Mouse (Mus musculus): Measurements from ENCODE around the gene Tor1aip2. TPM values are rescaled to one million over a fixed set of nuclear protein-coding genes. Genes with fewer than 3 reads are reported as not detected.
"Not testable (repeated sequence)": the region's sequence is repeated elsewhere in the genome, so short reads cannot be mapped to it uniquely, and the experiment has no call there.

The Tor1aip2 gene
- polyA plus RNA-seq, 1 experiment: 54.6 TPM

DNA sequence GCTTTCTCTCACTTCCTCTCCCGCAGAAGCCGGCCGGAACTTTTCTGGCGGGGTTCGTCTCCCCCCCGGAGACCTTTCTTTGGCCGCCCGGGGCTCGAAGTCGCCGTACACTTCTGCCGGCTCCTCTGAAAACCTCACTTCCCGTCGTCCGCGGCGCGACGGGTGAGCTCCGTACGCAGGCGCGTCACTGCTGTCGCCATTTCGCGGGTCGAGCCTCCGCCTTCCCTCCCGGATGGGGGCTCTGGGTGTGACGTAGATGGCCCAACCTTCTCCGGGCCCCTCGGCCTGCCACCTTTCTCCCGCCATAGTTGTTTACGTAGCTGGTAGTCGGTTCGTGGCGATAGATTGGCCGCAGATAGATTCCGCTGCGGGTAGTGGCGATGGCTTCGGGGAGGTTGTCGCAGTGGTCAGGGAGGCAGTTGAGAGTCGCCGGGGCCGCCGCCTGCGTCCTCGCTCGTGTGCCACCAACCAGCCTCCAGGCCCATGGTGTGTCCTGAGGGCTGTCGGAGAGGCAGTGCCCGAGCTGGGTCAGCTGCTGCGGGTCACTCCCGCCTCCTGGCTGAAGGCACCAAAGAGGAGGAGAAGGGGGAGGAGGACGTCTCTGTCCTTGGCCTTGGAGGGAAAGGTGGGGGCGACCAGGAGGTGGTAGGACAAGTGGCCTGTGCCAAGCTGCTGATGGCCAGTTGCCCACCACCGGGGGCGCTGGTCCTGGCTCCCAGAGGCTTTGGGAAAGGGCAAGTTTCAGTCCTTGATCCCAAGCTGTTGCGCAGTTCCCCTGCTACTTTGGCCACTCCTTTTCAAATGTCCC, 931 bp downstream of the Tor1aip2 start, which contains the start of gene Tor1aip1:
Gene Tor1aip1, minus strand, starts transcription at position 551 of the 808 bp plus-strand sequence.
- TF ChIP-seq TCF12 (IDR thresholded peaks at IDR 0.05; ENCODE audit: insufficient read depth, poor library complexity, severe bottlenecking) (no peak), CEBPB (IDR thresholded peaks at IDR 0.05; ENCODE audit: insufficient read depth, poor library complexity, severe bottlenecking) (peak; percentile 62; the same call in 1 of the 2 replicates), POLR2A (IDR thresholded peaks at IDR 0.05; ENCODE audit: insufficient read length, low read depth) (peak; percentile 66), USF1 (IDR thresholded peaks at IDR 0.05; ENCODE audit: low read depth) (no peak), SRF (IDR thresholded peaks at IDR 0.05; ENCODE audit: control insufficient read depth, insufficient read length, low read depth) (no peak), POLR2AphosphoS2 (IDR thresholded peaks at IDR 0.05; ENCODE audit: insufficient read length, low read depth) (peak; percentile 71), MYOG (IDR thresholded peaks at IDR 0.05; ENCODE audit: control insufficient read depth in 1 of 3, insufficient read depth in 1 of 3, insufficient read length in 2 of 3, low read depth in 2 of 3) (peak in 1 of 3 experiments; percentile 68), TCF3 (IDR thresholded peaks at IDR 0.05; ENCODE audit: insufficient read length, low read depth) (no peak), MAX (IDR thresholded peaks at IDR 0.05; ENCODE audit: low read depth) (no peak), REST (IDR thresholded peaks at IDR 0.05; ENCODE audit: insufficient read depth, insufficient read length) (no peak), MYOD1 (IDR thresholded peaks at IDR 0.05; ENCODE audit: control insufficient read depth in 1 of 3, insufficient read length in 2 of 3, low read depth in 2 of 3) (peak in 1 of 3 experiments; percentile 40), E2F4 (IDR thresholded peaks at IDR 0.05; ENCODE audit: insufficient read depth) (peak; percentile 35)
- Histone ChIP-seq H3K36me3 (ENCODE audit: control insufficient read depth, insufficient read depth) (peaks cover 9% of the 10 kb centered on the region), H3K4me2 (ENCODE audit: low read depth) (peak within 1 kb of the TSS; percentile 97), H3ac (ENCODE audit: control insufficient read depth, insufficient read length) (peak within 1 kb of the TSS; percentile 40), H3K4me3 (peak within 1 kb of the TSS; percentile 75), H3K79me2 (ENCODE audit: control insufficient read depth, insufficient read depth) (peaks cover 51% of the 10 kb centered on the region), H3K27me3 (ENCODE audit: control insufficient read depth, insufficient read depth, insufficient read length) (no peaks in the 10 kb centered on the region)

DNA sequence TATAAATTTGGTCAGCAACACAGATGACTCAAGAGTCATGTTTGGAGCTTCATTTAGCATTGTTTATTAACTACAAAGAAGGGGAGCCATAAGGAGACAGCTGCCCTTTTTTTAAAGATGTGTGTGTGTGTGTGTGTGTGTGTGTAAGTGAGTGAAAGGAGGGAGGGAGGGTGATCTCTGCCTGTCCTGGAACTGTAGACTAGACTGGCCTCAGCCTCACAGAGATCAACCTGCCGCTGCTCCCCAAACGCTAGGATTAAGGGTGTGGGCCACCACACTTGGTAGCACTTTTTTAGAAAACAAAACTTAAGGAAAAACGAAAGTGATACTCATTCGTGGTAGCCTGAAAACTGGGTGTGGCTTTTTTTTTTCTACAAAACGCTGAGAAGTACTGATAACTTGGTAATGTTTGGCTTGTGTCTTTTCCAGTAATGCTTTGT, 2.0 kb downstream of the Tor1aip2 start:
- H3ac ChIP-seq (ENCODE audit: control insufficient read depth, insufficient read length): peak overlapping the region; percentile 40
- H3K36me3 ChIP-seq (ENCODE audit: control insufficient read depth, insufficient read depth): no peaks in the 10 kb centered on the region
- peak overlapping the region; percentile 87 for H3K4me2 ChIP-seq (ENCODE audit: low read depth)
- H3K4me3 ChIP-seq: peak overlapping the region; percentile 75
- H3K79me2 ChIP-seq (ENCODE audit: control insufficient read depth, insufficient read depth): peaks cover 61% of the 10 kb centered on the region
- H3K27me3 ChIP-seq (ENCODE audit: control insufficient read depth, insufficient read depth, insufficient read length): no peaks in the 10 kb centered on the region
- TF ChIP-seq POLR2A (IDR thresholded peaks at IDR 0.05; ENCODE audit: insufficient read length, low read depth): peak; percentile 21
- TF ChIP-seq USF1 (IDR thresholded peaks at IDR 0.05; ENCODE audit: low read depth): no peak

DNA sequence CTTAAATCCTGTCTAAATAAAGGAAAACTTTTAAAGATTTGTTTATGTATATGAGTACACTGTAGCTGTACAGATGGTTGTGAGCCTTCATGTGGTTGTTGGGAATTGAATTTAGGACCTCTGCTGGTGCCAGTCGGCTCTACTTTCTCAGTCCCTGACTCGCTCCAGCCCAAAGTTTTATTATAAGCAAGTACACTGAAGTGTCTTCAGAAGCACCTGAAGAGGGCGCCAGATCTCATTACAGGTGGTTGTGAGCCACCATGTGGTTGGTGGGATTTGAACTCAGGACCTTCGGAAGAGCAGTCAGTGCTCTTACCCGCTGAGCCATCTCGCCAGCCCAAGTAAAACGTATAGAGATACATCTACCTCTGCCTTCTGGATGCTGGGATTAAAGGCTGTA, 4.8 kb downstream of the Tor1aip2 start:
- not testable (repeated sequence) for H3ac ChIP-seq (ENCODE audit: control insufficient read depth, insufficient read length); H3K4me3 ChIP-seq; H3K4me2 ChIP-seq (ENCODE audit: low read depth); H3K27me3 ChIP-seq (ENCODE audit: control insufficient read depth, insufficient read depth, insufficient read length)
- Histone ChIP-seq H3K36me3 (ENCODE audit: control insufficient read depth, insufficient read depth) (peaks cover 19% of the 10 kb centered on the region), H3K79me2 (ENCODE audit: control insufficient read depth, insufficient read depth) (peaks cover 81% of the 10 kb centered on the region)

GRCm38 (mm10) chr1:156040731-156041401, 5.7 kb downstream of the Tor1aip2 start:
- TF ChIP-seq CEBPB (IDR thresholded peaks at IDR 0.05; ENCODE audit: insufficient read depth, poor library complexity, severe bottlenecking) (no peak), SRF (IDR thresholded peaks at IDR 0.05; ENCODE audit: control insufficient read depth, insufficient read length, low read depth) (no peak), POLR2A (IDR thresholded peaks at IDR 0.05; ENCODE audit: insufficient read length, low read depth) (peak; percentile 96), TCF12 (IDR thresholded peaks at IDR 0.05; ENCODE audit: insufficient read depth, poor library complexity, severe bottlenecking) (no peak), USF1 (IDR thresholded peaks at IDR 0.05; ENCODE audit: low read depth) (peak; percentile 90), REST (IDR thresholded peaks at IDR 0.05; ENCODE audit: insufficient read depth, insufficient read length) (peak; percentile 26), POLR2AphosphoS2 (IDR thresholded peaks at IDR 0.05; ENCODE audit: insufficient read length, low read depth) (peak; percentile 98), TCF3 (IDR thresholded peaks at IDR 0.05; ENCODE audit: insufficient read length, low read depth) (no peak), MAX (IDR thresholded peaks at IDR 0.05; ENCODE audit: low read depth) (no peak), MYOG (IDR thresholded peaks at IDR 0.05; ENCODE audit: control insufficient read depth in 1 of 3, insufficient read depth in 1 of 3, insufficient read length in 2 of 3, low read depth in 2 of 3) (no peak), E2F4 (IDR thresholded peaks at IDR 0.05; ENCODE audit: insufficient read depth) (no peak), MYOD1 (IDR thresholded peaks at IDR 0.05; ENCODE audit: control insufficient read depth in 1 of 3, insufficient read length in 2 of 3, low read depth in 2 of 3) (no peak)
- H3K79me2 ChIP-seq (ENCODE audit: control insufficient read depth, insufficient read depth): peaks cover 89% of the 10 kb centered on the region
- H3K36me3 ChIP-seq (ENCODE audit: control insufficient read depth, insufficient read depth): peaks cover 21% of the 10 kb centered on the region
- peak overlapping the region; percentile 88 for H3K4me2 ChIP-seq (ENCODE audit: low read depth)
- H3K4me3 ChIP-seq: peak overlapping the region; percentile 52
- no peak overlapping the region for H3ac ChIP-seq (ENCODE audit: control insufficient read depth, insufficient read length)
- H3K27me3 ChIP-seq (ENCODE audit: control insufficient read depth, insufficient read depth, insufficient read length): no peaks in the 10 kb centered on the region

Data from myocyte (in vitro differentiated cells).